Mouse (Mus musculus): Measurements from ENCODE around the gene Zfp791. TPM values are rescaled to one million over a fixed set of nuclear protein-coding genes. Genes with fewer than 3 reads are reported as not detected.
A peak's percentile ranks its signal among the peaks of the same experiment; 100 is the strongest.
"Not testable (repeated sequence)": the region's sequence is repeated elsewhere in the genome, so short reads cannot be mapped to it uniquely, and the experiment has no call there.

Zfp791 gene
- polyA plus RNA-seq, 1 experiment from 2014 or later = 3.0 TPM

- Histone ChIP-seq H3K4me3 (no peak overlapping the region), H3K27me3 (no peaks in the 10 kb centered on the region), H3K27ac (no peak overlapping the region), H3K36me3 (peaks cover 28% of the 10 kb centered on the region; the same call in 1 of the 2 replicates), H3K4me2 (no peak overlapping the region), H3K9me3 (no peaks in the 10 kb centered on the region), H3K4me1 (no peaks in the 10 kb centered on the region), H3K9ac (no peak overlapping the region)
- 79% methylated on average over 4 of the region's 4 CpGs for WGBS
- no peak for ATAC-seq (ENCODE audit: borderline replicate concordance, extremely low read depth, low FRiP score, low TSS enrichment)
Observed at GRCm38 (mm10) chr8:85100076-85100665, 22.7 kb downstream of the Zfp791 start.

- no peak overlapping the region for H3K9ac ChIP-seq
- 72% methylated on average over 4 of the region's 4 CpGs for WGBS
- H3K4me2 ChIP-seq = no peak overlapping the region
- no peaks in the 10 kb centered on the region for H3K27me3 ChIP-seq
- peaks cover 43% of the 10 kb centered on the region; the same call in 1 of the 2 replicates for H3K36me3 ChIP-seq
- H3K4me3 ChIP-seq = no peak overlapping the region
- H3K4me1 ChIP-seq = no peaks in the 10 kb centered on the region
- no peaks in the 10 kb centered on the region for H3K9me3 ChIP-seq
- ATAC-seq (ENCODE audit: borderline replicate concordance, extremely low read depth, low FRiP score, low TSS enrichment) = no peak
- H3K27ac ChIP-seq = no peak overlapping the region
Observed at GRCm38 (mm10) chr8:85096850-85097249, 26.0 kb downstream of the Zfp791 start.

- Histone ChIP-seq H3K27me3 (no peaks in the 10 kb centered on the region), H3K4me3 (no peak overlapping the region), H3K36me3 (peaks cover 43% of the 10 kb centered on the region; the same call in 1 of the 2 replicates), H3K9ac (no peak overlapping the region), H3K4me1 (no peaks in the 10 kb centered on the region), H3K4me2 (no peak overlapping the region), H3K9me3 (no peaks in the 10 kb centered on the region), H3K27ac (no peak overlapping the region)
- ATAC-seq (ENCODE audit: borderline replicate concordance, extremely low read depth, low FRiP score, low TSS enrichment) = no peak
- 89% methylated on average over 16 of the region's 16 CpGs for WGBS
Observed at GRCm38 (mm10) chr8:85096196-85096595, 26.7 kb downstream of the Zfp791 start.

- H3K27me3 ChIP-seq = no peaks in the 10 kb centered on the region
Observed at GRCm38 (mm10) chr8:85095566-85095965, 27.3 kb downstream of the Zfp791 start.

GRCm38 (mm10) chr8:85095051-85095450 lies 27.8 kb downstream of the Zfp791 start:
- H3K4me3 ChIP-seq = no peak overlapping the region
- no peaks in the 10 kb centered on the region for H3K9me3 ChIP-seq
- H3K27me3 ChIP-seq = no peaks in the 10 kb centered on the region
- 86% methylated on average over 13 of the region's 13 CpGs for WGBS
- H3K4me1 ChIP-seq = no peaks in the 10 kb centered on the region
- H3K27ac ChIP-seq = no peak overlapping the region
- H3K9ac ChIP-seq = no peak overlapping the region
- H3K4me2 ChIP-seq = no peak overlapping the region
- no peak for ATAC-seq (ENCODE audit: borderline replicate concordance, extremely low read depth, low FRiP score, low TSS enrichment)
- peaks cover 46% of the 10 kb centered on the region; the same call in 1 of the 2 replicates for H3K36me3 ChIP-seq

More at GRCm38 (mm10) chr8:85095566-85095965, 27.3 kb downstream of the Zfp791 start:
- no peak overlapping the region for H3K9ac ChIP-seq
- no peak overlapping the region for H3K27ac ChIP-seq
- no peaks in the 10 kb centered on the region for H3K9me3 ChIP-seq
- ATAC-seq (ENCODE audit: borderline replicate concordance, extremely low read depth, low FRiP score, low TSS enrichment) = no peak
- no peak overlapping the region for H3K4me2 ChIP-seq
- no peaks in the 10 kb centered on the region for H3K4me1 ChIP-seq
- no peak overlapping the region for H3K4me3 ChIP-seq
- H3K36me3 ChIP-seq = peaks cover 46% of the 10 kb centered on the region; the same call in 1 of the 2 replicates
- WGBS = 88% methylated on average over 7 of the region's 7 CpGs

GRCm38 (mm10) chr8:85091526-85092090 lies 31.3 kb downstream of the Zfp791 start:
- no peak for ATAC-seq (ENCODE audit: borderline replicate concordance, extremely low read depth, low FRiP score, low TSS enrichment)
- Histone ChIP-seq H3K9ac (no peak overlapping the region), H3K4me2 (no peak overlapping the region), H3K4me1 (no peaks in the 10 kb centered on the region), H3K9me3 (no peaks in the 10 kb centered on the region), H3K4me3 (no peak overlapping the region), H3K36me3 (peaks cover 53% of the 10 kb centered on the region), H3K27ac (no peak overlapping the region), H3K27me3 (no peaks in the 10 kb centered on the region)
- WGBS = 40% methylated on average over 21 of the region's 21 CpGs

- Histone ChIP-seq H3K4me2 (no peak overlapping the region), H3K27me3 (no peaks in the 10 kb centered on the region), H3K9me3 (no peaks in the 10 kb centered on the region), H3K27ac (no peak overlapping the region), H3K4me3 (no peak overlapping the region), H3K9ac (no peak overlapping the region), H3K36me3 (peaks cover 49% of the 10 kb centered on the region), H3K4me1 (no peaks in the 10 kb centered on the region)
- 79% methylated on average over 11 of the region's 11 CpGs for WGBS
- ATAC-seq (ENCODE audit: borderline replicate concordance, extremely low read depth, low FRiP score, low TSS enrichment) = no peak
Observed at GRCm38 (mm10) chr8:85090856-85091255, 32.0 kb downstream of the Zfp791 start.

GRCm38 (mm10) chr8:85088771-85089170 lies 34.1 kb downstream of the Zfp791 start:
- 76% methylated on average over 2 of the region's 2 CpGs for WGBS
- Histone ChIP-seq H3K4me2 (no peak overlapping the region), H3K27me3 (no peaks in the 10 kb centered on the region), H3K27ac (no peak overlapping the region), H3K9me3 (no peaks in the 10 kb centered on the region), H3K9ac (no peak overlapping the region), H3K4me3 (no peak overlapping the region), H3K36me3 (peaks cover 39% of the 10 kb centered on the region), H3K4me1 (peaks cover 4% of the 10 kb centered on the region)
- no peak for ATAC-seq (ENCODE audit: borderline replicate concordance, extremely low read depth, low FRiP score, low TSS enrichment)

- WGBS = 80% methylated on average over 3 of the region's 3 CpGs
- H3K9ac ChIP-seq = no peak overlapping the region
Observed at GRCm38 (mm10) chr8:85086238-85086637, 36.7 kb downstream of the Zfp791 start.

GRCm38 (mm10) chr8:85084633-85085032 lies 38.3 kb downstream of the Zfp791 start:
- H3K4me3 ChIP-seq = no peak overlapping the region

More at GRCm38 (mm10) chr8:85086238-85086637, 36.7 kb downstream of the Zfp791 start:
- ATAC-seq (ENCODE audit: borderline replicate concordance, extremely low read depth, low FRiP score, low TSS enrichment) = no peak
- Histone ChIP-seq H3K4me3 (no peak overlapping the region), H3K4me2 (no peak overlapping the region), H3K27ac (no peak overlapping the region), H3K36me3 (peaks cover 32% of the 10 kb centered on the region), H3K27me3 (no peaks in the 10 kb centered on the region), H3K9me3 (no peaks in the 10 kb centered on the region), H3K4me1 (peaks cover 23% of the 10 kb centered on the region)

GRCm38 (mm10) chr8:85083108-85083813 lies 39.6 kb downstream of the Zfp791 start, which contains the start of gene Man2b1:
TSS of gene Man2b1 (plus strand) at chr8:85083270.
- peaks cover 23% of the 10 kb centered on the region for H3K36me3 ChIP-seq
- peaks cover 23% of the 10 kb centered on the region for H3K4me1 ChIP-seq
- H3K4me2 ChIP-seq = peak within 1 kb of the TSS; percentile 93
- peak; percentile 91 for ATAC-seq (ENCODE audit: borderline replicate concordance, extremely low read depth, low FRiP score, low TSS enrichment)
- 0 out of 2 replicates have a peak within 1 kb of the TSS, but pooled peaks have one; percentile 49 for H3K27ac ChIP-seq
- under 1% methylated on average over 30 of the region's 30 CpGs for WGBS
- peak within 1 kb of the TSS; percentile 76 for H3K4me3 ChIP-seq
- H3K9me3 ChIP-seq = no peaks in the 10 kb centered on the region
- peak within 1 kb of the TSS; percentile 68 for H3K9ac ChIP-seq
- H3K27me3 ChIP-seq = no peaks in the 10 kb centered on the region

More at GRCm38 (mm10) chr8:85084633-85085032, 38.3 kb downstream of the Zfp791 start:
- H3K4me2 ChIP-seq = no peak overlapping the region
- peaks cover 29% of the 10 kb centered on the region for H3K36me3 ChIP-seq
- no peaks in the 10 kb centered on the region for H3K27me3 ChIP-seq
- H3K4me1 ChIP-seq = peaks cover 23% of the 10 kb centered on the region
- 88% methylated on average over 8 of the region's 8 CpGs for WGBS
- no peak overlapping the region for H3K9ac ChIP-seq
- no peak overlapping the region for H3K27ac ChIP-seq
- no peak for ATAC-seq (ENCODE audit: borderline replicate concordance, extremely low read depth, low FRiP score, low TSS enrichment)
- H3K9me3 ChIP-seq = no peaks in the 10 kb centered on the region

- H3K9me3 ChIP-seq; H3K27me3 ChIP-seq; H3K9ac ChIP-seq; H3K27ac ChIP-seq; H3K4me3 ChIP-seq; ATAC-seq (ENCODE audit: borderline replicate concordance, extremely low read depth, low FRiP score, low TSS enrichment): not testable (repeated sequence)
- 88% methylated on average over 4 of the region's 4 CpGs for WGBS
- H3K36me3 ChIP-seq = peaks cover 18% of the 10 kb centered on the region
- H3K4me2 ChIP-seq = peak overlapping the region; percentile 84; the same call in 1 of the 2 replicates
- H3K4me1 ChIP-seq = peaks cover 23% of the 10 kb centered on the region
Observed at GRCm38 (mm10) chr8:85082169-85082568, 40.7 kb downstream of the Zfp791 start.
